Mouse (Mus musculus) embryonic fibroblast, embryonic 13.5 days (primary cell): Measurements from ENCODE around the gene BC034090. TPM values are rescaled to one million over a fixed set of nuclear protein-coding genes. Genes with fewer than 3 reads are reported as not detected.

ENCODE experiments used
- H3K27ac ChIP-seq: 2 replicates; pipeline ENCODE4 v1.5.1; 2012; ENCODE audit warnings: low read length, control low read depth, inconsistent platforms; ENCODE audit not compliant: insufficient read depth
- H3K4me1 ChIP-seq: 2 replicates; pipeline ENCODE4 v1.6.1; 2011; ENCODE audit warnings: low read length; ENCODE audit not compliant: control insufficient read depth, insufficient read depth
- H3K4me3 ChIP-seq: 2 replicates; pipeline ENCODE4 v1.5.1; 2011; ENCODE audit warnings: mild to moderate bottlenecking, control low read depth, low read length; ENCODE audit not compliant: insufficient read depth
- CTCF ChIP-seq: IDR thresholded peaks from 2 replicates; pipeline ENCODE4 v1.5.1; 2011; ENCODE audit warnings: mild to moderate bottlenecking, control low read depth, low read length, moderate library complexity, borderline replicate concordance; ENCODE audit not compliant: insufficient read depth
- POLR2A ChIP-seq: IDR thresholded peaks from 2 replicates; pipeline ENCODE4 v1.6.1; 2011; ENCODE audit warnings: low read depth, mild to moderate bottlenecking, control low read depth, low read length, moderate library complexity
- polyA plus RNA-seq: library from polyadenylated mRNA; stranded (reverse); fragments of >200 nt; gene quantifications from 2 replicates; pipeline ENCODE4 v1.2.4, GENCODE M21; 2011; ENCODE audit warnings: low read depth; ENCODE audit not compliant: missing spikeins, insufficient read length

The BC034090 gene
- 21.4 and 25.1 TPM in 2 replicates for polyA plus RNA-seq

- no peaks in the 10 kb centered on the region for H3K4me1 ChIP-seq
- peak; percentile 48 for TF ChIP-seq POLR2A
- TF ChIP-seq CTCF = no peak
- H3K27ac ChIP-seq = peak within 1 kb of the TSS; percentile 55
- peak within 1 kb of the TSS; percentile 86 for H3K4me3 ChIP-seq
These were observed at the start of gene BC034090 for GRCm38 (mm10) chr1:155243797-155244770. BC034090 (minus strand) TSS chr1:155244444.

GRCm38 (mm10) chr1:155293446-155293845 is 49.2 kb upstream of the BC034090 start:
- no peak overlapping the region for H3K27ac ChIP-seq
- no peak for TF ChIP-seq POLR2A
- H3K4me1 ChIP-seq = no peaks in the 10 kb centered on the region
- H3K4me3 ChIP-seq = no peak overlapping the region

DNA sequence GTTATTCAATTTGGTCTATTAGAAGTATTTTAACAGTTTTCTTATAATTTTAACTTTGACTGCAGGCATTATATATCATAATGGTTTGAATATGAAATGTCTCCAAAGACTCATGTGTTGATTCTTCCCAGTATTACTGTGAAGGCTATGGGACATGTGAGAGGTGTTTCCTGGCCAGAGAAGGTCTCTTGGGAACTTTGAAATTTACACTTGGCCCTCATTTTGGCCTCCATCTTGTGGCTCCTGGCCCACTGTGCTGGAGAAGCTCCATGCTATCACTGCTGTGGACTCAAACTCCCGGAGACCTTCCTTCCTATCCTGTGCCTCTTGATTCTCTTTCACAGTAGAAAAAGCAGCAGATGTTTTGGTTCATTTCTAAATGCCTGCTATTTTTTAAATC is 45.2 kb upstream of the BC034090 start:
- Histone ChIP-seq H3K4me1 (no peaks in the 10 kb centered on the region), H3K4me3 (no peak overlapping the region), H3K27ac (no peak overlapping the region)
- TF ChIP-seq POLR2A (no peak), CTCF (no peak)

DNA sequence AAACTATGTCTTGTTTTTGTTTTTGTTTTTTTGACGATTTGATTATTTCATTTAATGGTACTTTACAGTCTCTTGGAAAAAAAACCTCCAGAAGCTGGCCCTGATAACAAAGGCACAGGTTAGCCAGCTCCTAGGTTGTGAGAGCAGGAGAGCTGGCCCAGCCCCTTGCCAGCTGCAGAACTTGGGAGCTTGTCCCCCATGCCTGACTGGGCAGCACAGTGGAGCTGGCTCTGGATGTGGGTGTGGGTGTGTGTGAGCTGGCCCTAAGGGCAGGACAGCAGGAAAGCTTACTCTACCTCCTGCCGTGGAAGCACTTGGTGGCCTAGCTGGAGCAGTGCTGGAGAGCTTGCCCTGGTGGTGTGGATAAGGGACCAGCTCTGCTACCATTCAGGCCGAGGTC is 43.8 kb upstream of the BC034090 start:
- no peak overlapping the region for H3K27ac ChIP-seq

DNA sequence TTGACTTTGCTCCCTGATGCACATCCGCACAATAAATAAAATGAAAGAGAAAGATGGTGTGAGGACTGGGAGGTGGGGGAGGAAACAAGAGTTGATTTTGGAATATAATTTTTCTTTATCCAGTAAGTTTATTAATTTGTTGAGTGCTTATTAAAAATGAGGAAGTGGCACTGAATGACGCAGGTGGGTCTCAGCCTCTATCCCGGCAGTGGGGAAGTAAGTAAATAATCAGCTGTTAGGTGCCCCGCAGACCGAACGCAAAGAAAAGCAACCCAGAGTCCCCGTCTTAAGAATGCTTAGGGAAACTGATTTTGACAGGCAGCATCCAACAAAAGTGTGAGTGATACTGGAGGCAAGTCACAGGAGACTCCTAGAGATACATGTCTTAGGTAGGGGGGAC is 39.6 kb upstream of the BC034090 start:
- Histone ChIP-seq H3K4me1 (no peaks in the 10 kb centered on the region), H3K27ac (no peak overlapping the region), H3K4me3 (no peak overlapping the region)
- TF ChIP-seq POLR2A = no peak
- no peak for TF ChIP-seq CTCF

More for the DNA sequence above, 43.8 kb upstream of the BC034090 start:
- TF ChIP-seq POLR2A (no peak), CTCF (no peak)
- H3K4me3 ChIP-seq = no peak overlapping the region
- H3K4me1 ChIP-seq = no peaks in the 10 kb centered on the region

DNA sequence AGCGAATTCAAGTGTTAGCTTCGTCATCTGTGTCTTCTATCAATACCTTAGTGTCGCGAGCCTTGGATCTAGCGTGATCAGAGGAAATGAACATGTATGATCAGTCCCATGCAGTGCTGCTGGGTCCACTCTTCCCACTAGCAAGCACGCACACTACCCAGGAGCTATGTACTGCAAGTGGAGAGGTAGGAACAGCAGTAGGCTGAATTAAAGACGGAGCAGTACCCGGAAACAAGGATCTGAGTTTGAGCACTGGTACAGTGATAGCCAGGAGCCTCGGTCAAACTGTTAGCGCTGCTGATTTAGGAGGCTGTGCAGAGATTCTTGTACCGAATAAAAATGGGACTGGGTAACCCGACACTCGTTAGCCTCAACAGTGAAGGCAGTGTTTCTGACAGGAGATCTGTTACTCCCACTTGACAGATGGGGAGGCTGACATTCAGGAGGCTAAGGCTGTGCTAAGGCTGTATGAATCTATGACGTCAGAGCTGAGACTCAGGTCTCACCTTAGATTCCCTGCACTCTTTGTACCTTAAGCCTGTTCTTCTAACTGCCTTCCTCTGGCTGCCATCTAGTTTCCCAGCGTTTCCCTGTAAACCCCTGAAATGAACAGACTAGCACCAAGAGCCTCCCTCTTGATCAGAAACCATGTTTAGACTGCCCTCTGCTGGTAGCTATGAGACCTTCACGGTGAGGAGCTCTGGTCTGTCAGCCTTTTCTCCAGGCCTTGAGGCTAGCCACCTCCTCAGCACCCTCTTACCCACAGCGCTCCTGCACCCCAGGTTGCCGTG is 37.0 kb upstream of the BC034090 start:
- no peak overlapping the region for H3K27ac ChIP-seq
- no peak overlapping the region for H3K4me3 ChIP-seq
- H3K4me1 ChIP-seq = no peaks in the 10 kb centered on the region
- TF ChIP-seq POLR2A (no peak), CTCF (peak; percentile 60; the same call in 1 of the 2 replicates)

GRCm38 (mm10) chr1:155280306-155280705 is 36.1 kb upstream of the BC034090 start:
- Histone ChIP-seq H3K4me1 (no peaks in the 10 kb centered on the region), H3K27ac (no peak overlapping the region), H3K4me3 (no peak overlapping the region)
- no peak for TF ChIP-seq CTCF
- TF ChIP-seq POLR2A = no peak

GRCm38 (mm10) chr1:155276381-155277033 is 32.3 kb upstream of the BC034090 start:
- TF ChIP-seq POLR2A = no peak
- no peak for TF ChIP-seq CTCF

GRCm38 (mm10) chr1:155275793-155276192 is 31.5 kb upstream of the BC034090 start:
- H3K27ac ChIP-seq = no peak overlapping the region
- H3K4me1 ChIP-seq = no peaks in the 10 kb centered on the region
- TF ChIP-seq POLR2A (no peak), CTCF (no peak)
- H3K4me3 ChIP-seq = no peak overlapping the region

More at GRCm38 (mm10) chr1:155276381-155277033, 32.3 kb upstream of the BC034090 start:
- Histone ChIP-seq H3K27ac (no peak overlapping the region), H3K4me3 (no peak overlapping the region), H3K4me1 (no peaks in the 10 kb centered on the region)

GRCm38 (mm10) chr1:155274976-155275375 is 30.7 kb upstream of the BC034090 start:
- Histone ChIP-seq H3K27ac (no peak overlapping the region), H3K4me3 (no peak overlapping the region), H3K4me1 (no peaks in the 10 kb centered on the region)
- TF ChIP-seq POLR2A (no peak), CTCF (no peak)
